Mouse (Mus musculus): ENCODE results near the gene Syt12. TPM values are rescaled to one million over a fixed set of nuclear protein-coding genes. Genes with fewer than 3 reads are reported as not detected.

Gene Syt12
- polyA plus RNA-seq (2017; shearing (Covaris generic)), result under 1 TPM in 1 of 3 experiments, not detected in 2; 0.20 TPM

GRCm38 (mm10) chr19:4477345-4478189 is at the start of gene Syt12:
Gene Syt12, minus strand, starts transcription at chr19:4477447.
- no peak for ATAC-seq

DNA sequence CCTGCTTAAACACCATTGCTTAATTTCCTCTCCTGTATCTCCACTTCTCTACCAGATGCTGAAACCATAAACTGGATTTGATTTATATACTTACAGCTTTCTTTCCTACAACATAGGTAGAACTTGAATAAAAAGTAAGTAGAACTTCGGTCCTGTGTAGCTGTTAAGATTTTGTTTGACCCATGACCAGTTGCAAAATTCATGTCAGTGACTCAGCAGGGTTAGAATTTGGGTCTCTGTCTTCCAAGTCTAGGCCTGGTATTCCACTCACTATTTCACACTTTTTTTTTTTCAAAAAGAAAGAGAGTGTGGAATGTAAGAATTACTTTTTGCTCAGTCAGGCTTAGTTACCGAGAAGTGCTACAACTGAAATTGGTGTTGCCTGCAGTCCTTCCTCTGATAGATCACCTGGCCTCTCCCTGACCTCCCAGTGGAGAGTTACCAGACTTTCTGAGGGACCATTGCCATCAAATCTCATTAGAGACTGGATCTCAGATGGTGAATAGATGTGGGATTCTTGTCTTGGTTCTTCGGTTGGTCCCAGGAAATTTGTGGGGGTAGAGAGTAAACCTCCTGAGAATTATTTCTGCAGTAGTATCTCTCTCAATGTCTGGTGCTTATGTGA is 44.3 kb upstream of the Syt12 start:
- ATAC-seq, result no peak

DNA sequence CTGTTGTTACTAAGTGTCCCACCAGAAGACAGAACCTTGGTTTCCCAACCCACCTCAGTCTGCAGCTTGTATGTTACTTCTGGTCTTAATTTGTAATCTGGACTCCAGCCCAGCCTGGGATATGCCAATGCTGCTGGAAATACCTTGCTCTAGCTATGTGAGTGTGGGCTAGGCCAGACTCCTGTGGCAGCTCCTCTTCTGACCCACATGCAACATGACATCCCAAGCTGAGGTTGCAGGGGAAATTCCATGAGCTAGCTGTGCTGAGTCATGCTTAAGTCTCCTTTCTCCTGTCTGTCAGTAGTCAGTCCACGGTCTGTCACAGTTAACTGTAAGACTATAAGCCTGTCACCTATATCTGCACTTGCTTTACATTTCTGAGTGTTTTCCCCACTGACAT is 40.2 kb upstream of the Syt12 start:
- no peak for ATAC-seq

DNA sequence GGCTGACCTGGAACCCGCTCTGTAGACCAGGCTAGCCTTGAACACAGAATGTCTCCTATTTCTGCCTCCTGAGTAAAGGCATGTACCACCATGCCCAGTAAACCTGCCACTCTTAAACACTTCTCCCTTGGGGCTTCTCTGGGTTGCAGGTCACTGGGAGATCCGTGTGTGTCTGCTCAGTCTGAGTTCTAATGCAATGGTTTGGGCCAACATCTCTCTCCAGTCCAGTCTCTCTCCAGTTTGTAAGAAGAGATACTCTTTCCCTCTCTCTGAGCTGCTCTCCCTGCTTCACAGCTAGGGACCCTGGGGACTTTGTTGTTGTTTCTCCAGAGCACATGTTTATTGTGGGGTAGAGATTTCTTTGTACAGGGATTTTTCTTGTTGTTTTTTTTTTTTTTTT is 39.0 kb upstream of the Syt12 start:
- no peak for ATAC-seq

- ATAC-seq, result no peak
Observed at GRCm38 (mm10) chr19:4515746-4516145, 38.5 kb upstream of the Syt12 start.

DNA sequence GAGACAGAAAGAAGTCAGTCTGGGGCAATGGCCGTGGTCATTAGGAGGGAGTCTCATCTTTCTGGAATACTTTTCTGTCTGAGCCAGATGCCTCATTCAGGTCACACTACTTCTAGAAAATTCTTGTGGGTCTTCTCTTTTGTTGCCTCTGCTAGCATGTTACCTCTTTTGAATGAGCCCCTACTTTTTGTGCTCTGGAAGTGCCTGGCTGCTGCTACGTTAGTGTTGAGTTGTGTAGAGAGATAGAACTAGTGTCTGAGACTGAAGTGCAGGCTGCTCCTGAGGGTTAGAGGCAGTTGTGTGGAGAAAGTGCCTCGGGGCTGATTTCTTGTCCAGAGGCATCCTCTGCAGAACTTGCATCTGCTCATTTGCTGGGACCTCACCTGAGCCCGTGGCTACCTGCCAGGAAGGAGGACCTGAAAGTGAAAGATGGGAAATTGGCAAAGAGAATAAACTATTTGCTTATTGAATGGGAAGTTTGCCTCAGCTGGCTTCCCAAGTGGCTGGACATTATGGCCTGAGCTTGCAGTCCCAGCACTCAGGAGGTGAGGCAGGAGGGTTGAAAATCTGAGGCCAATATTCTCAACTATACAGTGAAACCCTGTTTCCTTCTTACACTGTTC is 36.1 kb upstream of the Syt12 start:
- ATAC-seq, result no peak

GRCm38 (mm10) chr19:4511116-4511841 is 34.0 kb upstream of the Syt12 start:
- no peak for ATAC-seq

- peak; percentile 92 for ATAC-seq
Observed at GRCm38 (mm10) chr19:4509986-4510963, 33.0 kb upstream of the Syt12 start, which contains the start of gene Pcx. Gene Pcx, plus strand, starts transcription at chr19:4510472.

DNA sequence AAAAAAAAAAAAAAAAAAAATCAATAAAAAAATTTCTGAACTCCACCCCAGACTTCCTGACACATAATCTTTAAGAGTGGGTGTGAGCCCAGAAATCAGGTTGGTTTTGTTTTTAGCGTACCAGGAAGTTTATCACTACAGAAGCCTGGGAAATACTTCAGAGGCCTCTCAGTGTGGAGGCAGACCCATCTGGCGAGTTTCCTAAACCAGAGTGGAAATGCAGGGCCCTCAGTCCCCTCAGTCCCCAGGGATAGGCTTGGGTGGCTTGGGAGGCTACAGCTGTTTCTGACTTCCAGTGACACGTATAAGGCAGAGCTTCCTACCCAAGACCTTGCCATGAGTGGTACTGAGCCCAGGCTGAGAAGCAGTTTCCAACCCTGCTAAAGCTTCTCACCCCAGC is 30.5 kb upstream of the Syt12 start:
- no peak for ATAC-seq

DNA sequence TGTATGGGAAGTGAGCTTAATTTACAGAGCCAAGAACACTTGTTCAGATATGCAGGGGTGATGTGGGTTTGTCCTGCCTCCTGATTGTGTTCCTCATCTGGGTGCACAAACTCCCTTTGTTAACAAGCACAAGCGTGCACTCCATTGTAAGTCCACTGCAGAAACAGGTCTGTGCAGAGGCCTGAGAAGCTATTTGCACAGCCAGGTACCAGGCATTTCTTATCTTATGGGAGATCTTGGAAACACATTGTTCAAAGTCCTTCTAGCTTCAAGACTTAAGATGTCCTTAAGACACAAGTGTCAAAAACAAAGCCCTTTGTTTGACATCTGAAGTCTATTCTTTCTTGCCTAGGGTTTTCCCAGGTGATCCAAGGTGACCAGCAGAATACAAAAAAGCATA is 27.6 kb upstream of the Syt12 start:
- no peak for ATAC-seq

- ATAC-seq, result no peak
Observed at GRCm38 (mm10) chr19:4502701-4503100, 25.5 kb upstream of the Syt12 start.

DNA sequence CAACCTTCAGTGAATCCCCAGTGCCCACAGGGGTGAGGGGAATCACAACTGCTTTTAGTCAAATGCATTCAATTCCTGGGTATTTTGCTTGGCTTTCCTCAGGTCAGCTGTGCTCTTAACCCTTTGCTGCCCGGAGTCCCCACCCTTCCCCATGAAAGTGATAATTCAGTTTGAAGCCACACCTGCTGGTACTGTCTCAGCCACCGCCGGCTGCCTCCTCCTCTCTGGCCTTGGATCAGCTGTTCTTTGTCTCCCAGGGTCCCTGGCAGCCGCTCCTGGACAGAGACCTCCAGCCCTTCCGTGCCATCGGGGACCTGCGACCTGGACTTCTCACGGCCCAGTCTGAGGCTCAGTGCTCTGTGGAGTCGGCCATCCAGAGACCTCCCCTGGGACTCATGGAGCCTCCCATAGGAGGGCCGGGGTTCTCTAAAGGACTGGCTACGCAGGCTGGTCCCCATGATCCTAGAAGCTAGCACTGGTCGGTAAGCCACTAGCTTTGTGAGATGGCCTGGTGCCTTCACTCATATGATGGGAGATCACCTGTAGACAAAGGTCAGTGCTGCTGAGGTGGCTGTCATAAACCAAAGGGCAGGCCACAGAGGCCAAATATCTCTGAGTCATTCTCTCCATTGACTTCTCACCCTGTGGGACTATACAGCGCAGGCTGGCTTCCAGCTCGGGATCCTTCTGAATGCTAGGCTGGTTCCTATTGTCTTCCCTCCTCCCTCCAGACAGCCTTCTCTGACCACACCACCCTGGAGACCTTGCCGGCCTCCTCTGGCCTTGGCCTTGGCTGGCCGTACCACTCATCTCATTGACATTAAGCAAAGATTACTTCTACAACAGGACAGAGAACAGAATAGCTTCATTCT is 21.1 kb upstream of the Syt12 start, which contains the start of gene 2010003K11Rik:
Gene 2010003K11Rik (minus strand): TSS at position 522 of the 872 bp plus-strand sequence.
- ATAC-seq, result no peak

GRCm38 (mm10) chr19:4497263-4497973 is 20.2 kb upstream of the Syt12 start:
- no peak for ATAC-seq

GRCm38 (mm10) chr19:4496535-4497262 is 19.5 kb upstream of the Syt12 start:
- ATAC-seq, result no peak

GRCm38 (mm10) chr19:4495814-4496213 is 18.6 kb upstream of the Syt12 start:
- ATAC-seq, result no peak

- no peak for ATAC-seq
Observed at GRCm38 (mm10) chr19:4494707-4495106, 17.5 kb upstream of the Syt12 start.

GRCm38 (mm10) chr19:4492526-4493296 is 15.5 kb upstream of the Syt12 start:
- no peak for ATAC-seq

DNA sequence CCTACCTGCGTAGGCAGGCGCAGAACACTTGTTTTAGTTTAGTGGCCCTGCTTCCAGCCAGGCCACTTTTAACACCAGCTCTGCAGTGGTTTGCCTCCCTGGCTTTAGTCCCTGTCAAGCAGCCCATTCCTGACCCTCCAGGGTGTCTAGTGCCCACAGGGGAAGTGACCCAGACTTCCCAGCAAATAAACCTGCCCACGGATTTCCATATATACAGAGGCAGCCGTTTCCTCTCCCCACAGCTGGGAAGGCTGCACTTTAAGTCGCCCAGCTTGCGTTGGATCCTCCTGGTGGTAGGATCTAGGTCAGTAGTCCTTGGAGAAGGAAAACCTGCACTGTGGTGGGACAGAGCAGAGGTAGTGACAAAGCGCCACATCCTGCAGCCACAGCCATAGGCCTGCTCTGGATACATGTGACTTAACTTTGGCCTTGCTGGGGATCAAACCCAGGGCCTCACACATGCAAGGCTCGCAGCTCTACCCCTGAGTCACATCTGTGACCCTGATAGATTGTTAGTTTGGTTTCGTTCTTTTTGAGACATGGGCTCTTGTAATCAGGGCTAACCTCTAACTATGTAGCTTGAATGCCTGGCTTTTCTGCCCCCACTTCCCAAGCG is 13.9 kb upstream of the Syt12 start:
- ATAC-seq, result no peak
